Mouse (Mus musculus): ENCODE measurements at regions not wholly inside any gene's neighbourhood (a gene's known extent, or its start where the extent isn't known, plus 50 kb on each side); places are given as distances from the start of the nearest gene placed in this dataset.

DNA sequence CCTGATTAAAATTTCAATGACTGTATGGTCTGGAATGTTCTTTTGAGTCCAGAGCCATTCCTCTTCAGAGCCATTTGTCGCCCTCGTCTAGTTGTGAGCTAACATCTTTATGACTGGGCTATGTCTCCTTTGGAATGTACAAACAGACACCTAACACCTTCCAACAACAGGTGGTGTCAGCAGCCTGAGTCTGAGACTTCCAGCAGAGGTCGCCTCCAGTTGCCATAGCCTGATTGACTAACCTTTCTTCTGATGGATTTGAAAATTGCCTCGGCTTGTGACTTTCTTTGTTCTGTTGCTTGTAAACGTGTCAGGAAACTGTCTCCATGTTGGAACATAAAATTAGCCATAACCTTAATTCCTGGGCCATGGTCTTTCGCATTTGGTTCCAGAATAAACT is 284.8 kb upstream of the Hs6st1 start:
- TF ChIP-seq FLI1 (IDR thresholded peaks at IDR 0.05; ENCODE audit: low read length) (no peak), GATA1 (IDR thresholded peaks at IDR 0.05; ENCODE audit: borderline replicate concordance, low read length) (no peak)
- Histone ChIP-seq H3K27me3 (replicated peaks) (peaks cover 7% of the 10 kb centered on the region), H3K4me1 (no peaks in the 10 kb centered on the region; the same call in 1 of the 2 replicates), H3K4me3 (replicated peaks) (no peak overlapping the region), H3K9me3 (0 out of 2 replicates have a peak, but pooled peaks cover 3% of the 10 kb centered on the region), H3K36me3 (replicated peaks; ENCODE audit: low read length) (no peaks in the 10 kb centered on the region)

GRCm38 (mm10) chr1:35786241-35786640 is 282.0 kb upstream of the Hs6st1 start:
- Histone ChIP-seq H3K9me3 (0 out of 2 replicates have a peak, but pooled peaks cover 3% of the 10 kb centered on the region), H3K4me1 (no peaks in the 10 kb centered on the region; the same call in 1 of the 2 replicates), H3K36me3 (replicated peaks; ENCODE audit: low read length) (no peaks in the 10 kb centered on the region), H3K4me3 (replicated peaks) (no peak overlapping the region), H3K27me3 (replicated peaks) (peaks cover 7% of the 10 kb centered on the region)
- no peak for TF ChIP-seq FLI1 (IDR thresholded peaks at IDR 0.05; ENCODE audit: low read length)

GRCm38 (mm10) chr1:35786668-35787213 is 281.5 kb upstream of the Hs6st1 start:
- Histone ChIP-seq H3K27me3 (replicated peaks) (peaks cover 7% of the 10 kb centered on the region), H3K9me3 (0 out of 2 replicates have a peak, but pooled peaks cover 3% of the 10 kb centered on the region), H3K4me3 (replicated peaks) (no peak overlapping the region), H3K4me1 (no peaks in the 10 kb centered on the region; the same call in 1 of the 2 replicates), H3K36me3 (replicated peaks; ENCODE audit: low read length) (no peaks in the 10 kb centered on the region)
- TF ChIP-seq FLI1 (IDR thresholded peaks at IDR 0.05; ENCODE audit: low read length), result no peak
- TF ChIP-seq GATA1 (IDR thresholded peaks at IDR 0.05; ENCODE audit: borderline replicate concordance, low read length), result no peak

DNA sequence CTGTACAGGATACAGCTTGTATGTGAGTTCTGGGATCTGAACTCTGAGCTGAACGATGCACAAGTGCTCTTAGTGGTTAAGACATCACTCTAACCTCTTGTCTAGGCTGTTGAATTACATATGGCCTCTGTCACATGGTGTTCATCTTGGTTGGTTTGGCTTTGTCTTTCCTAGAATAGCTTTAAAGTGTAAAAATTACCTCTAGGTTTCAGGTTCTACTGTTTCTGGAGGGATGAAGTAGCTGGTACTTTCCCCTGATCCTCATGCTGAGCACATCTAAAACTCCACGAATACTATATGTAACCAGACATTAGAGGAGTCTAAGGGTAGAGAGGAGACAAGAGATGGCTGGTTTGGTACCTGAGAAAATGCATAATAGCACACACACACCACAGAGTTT is 271.1 kb upstream of the Hs6st1 start:
- no peaks in the 10 kb centered on the region for H3K4me1 ChIP-seq
- H3K9me3 ChIP-seq, result peaks cover 7% of the 10 kb centered on the region; the same call in 1 of the 2 replicates
- no peak overlapping the region for H3K4me3 ChIP-seq (replicated peaks)
- TF ChIP-seq FLI1 (IDR thresholded peaks at IDR 0.05; ENCODE audit: low read length) (no peak), GATA1 (IDR thresholded peaks at IDR 0.05; ENCODE audit: borderline replicate concordance, low read length) (no peak)
- no peaks in the 10 kb centered on the region for H3K36me3 ChIP-seq (replicated peaks; ENCODE audit: low read length)
- peaks cover 4% of the 10 kb centered on the region for H3K27me3 ChIP-seq (replicated peaks)

- Histone ChIP-seq H3K27me3 (replicated peaks) (peaks cover 4% of the 10 kb centered on the region), H3K4me1 (no peaks in the 10 kb centered on the region), H3K9me3 (peaks cover 12% of the 10 kb centered on the region; the same call in 1 of the 2 replicates), H3K4me3 (replicated peaks) (no peak overlapping the region), H3K36me3 (replicated peaks; ENCODE audit: low read length) (no peaks in the 10 kb centered on the region)
- TF ChIP-seq GATA1 (IDR thresholded peaks at IDR 0.05; ENCODE audit: borderline replicate concordance, low read length), result no peak
Observed at GRCm38 (mm10) chr1:35797526-35797925, 270.7 kb upstream of the Hs6st1 start.

GRCm38 (mm10) chr1:35805546-35805945 is 262.7 kb upstream of the Hs6st1 start:
- peaks cover 4% of the 10 kb centered on the region; the same call in 1 of the 2 replicates for H3K4me1 ChIP-seq
- H3K9me3 ChIP-seq, result peaks cover 22% of the 10 kb centered on the region
- H3K27me3 ChIP-seq (replicated peaks), result peaks cover 33% of the 10 kb centered on the region
- no peaks in the 10 kb centered on the region for H3K36me3 ChIP-seq (replicated peaks; ENCODE audit: low read length)
- TF ChIP-seq FLI1 (IDR thresholded peaks at IDR 0.05; ENCODE audit: low read length) (no peak), GATA1 (IDR thresholded peaks at IDR 0.05; ENCODE audit: borderline replicate concordance, low read length) (no peak)
- no peak overlapping the region for H3K4me3 ChIP-seq (replicated peaks)

DNA sequence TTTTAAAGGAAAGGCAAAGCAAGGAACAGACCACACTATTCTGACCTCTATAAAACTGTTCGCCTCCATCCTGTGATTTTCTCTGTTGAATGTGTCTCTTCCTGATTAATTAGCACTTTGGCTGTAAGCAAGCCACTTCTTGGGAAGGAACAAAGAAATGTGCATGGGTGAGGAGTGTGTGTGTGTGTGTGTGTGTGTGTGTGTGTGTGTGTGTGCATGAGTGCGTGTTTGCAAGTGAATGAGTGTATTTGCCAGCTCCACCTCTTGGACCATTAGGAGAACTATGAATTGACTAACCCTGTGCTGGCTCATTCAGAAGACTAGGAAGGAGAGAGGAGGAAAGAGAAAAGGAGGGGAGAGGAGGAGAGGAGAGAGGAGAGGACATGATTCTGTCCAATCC is 261.9 kb upstream of the Hs6st1 start:
- Histone ChIP-seq H3K4me3 (replicated peaks) (no peak overlapping the region), H3K9me3 (peaks cover 21% of the 10 kb centered on the region), H3K4me1 (peaks cover 6% of the 10 kb centered on the region; the same call in 1 of the 2 replicates), H3K36me3 (replicated peaks; ENCODE audit: low read length) (no peaks in the 10 kb centered on the region), H3K27me3 (replicated peaks) (peaks cover 37% of the 10 kb centered on the region)
- TF ChIP-seq GATA1 (IDR thresholded peaks at IDR 0.05; ENCODE audit: borderline replicate concordance, low read length) (no peak), FLI1 (IDR thresholded peaks at IDR 0.05; ENCODE audit: low read length) (no peak)

GRCm38 (mm10) chr1:35806731-35807130 is 261.5 kb upstream of the Hs6st1 start:
- Histone ChIP-seq H3K27me3 (replicated peaks) (peaks cover 41% of the 10 kb centered on the region), H3K4me1 (peaks cover 6% of the 10 kb centered on the region; the same call in 1 of the 2 replicates), H3K4me3 (replicated peaks) (no peak overlapping the region), H3K36me3 (replicated peaks; ENCODE audit: low read length) (no peaks in the 10 kb centered on the region), H3K9me3 (peaks cover 17% of the 10 kb centered on the region)
- TF ChIP-seq GATA1 (IDR thresholded peaks at IDR 0.05; ENCODE audit: borderline replicate concordance, low read length) (no peak), FLI1 (IDR thresholded peaks at IDR 0.05; ENCODE audit: low read length) (no peak)

DNA sequence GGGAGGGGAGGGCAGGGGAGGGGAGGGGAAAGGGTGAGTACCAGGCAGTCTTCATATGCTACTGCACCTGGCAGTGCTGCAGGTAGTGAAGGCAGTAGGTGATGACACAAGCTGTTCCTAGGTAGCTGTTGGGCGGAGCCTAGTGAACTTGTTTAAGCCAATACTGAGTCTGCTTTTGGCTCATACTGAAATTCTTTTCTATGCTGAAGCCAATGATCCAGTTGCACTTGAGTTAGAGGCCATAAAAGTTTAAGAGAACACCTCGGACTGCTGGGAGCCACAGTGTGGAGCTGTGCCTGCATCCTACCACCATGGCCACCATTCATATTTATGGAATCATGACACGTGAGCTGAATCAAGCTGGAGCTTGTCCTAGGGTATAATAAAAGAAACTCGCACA is 259.3 kb upstream of the Hs6st1 start:
- H3K4me1 ChIP-seq, result peaks cover 10% of the 10 kb centered on the region
- H3K27me3 ChIP-seq (replicated peaks), result peaks cover 44% of the 10 kb centered on the region
- 0 out of 2 replicates have a peak, but pooled peaks cover 3% of the 10 kb centered on the region for H3K9me3 ChIP-seq
- no peak overlapping the region for H3K4me3 ChIP-seq (replicated peaks)
- no peak for TF ChIP-seq GATA1 (IDR thresholded peaks at IDR 0.05; ENCODE audit: borderline replicate concordance, low read length)
- no peaks in the 10 kb centered on the region for H3K36me3 ChIP-seq (replicated peaks; ENCODE audit: low read length)

- Histone ChIP-seq H3K36me3 (replicated peaks; ENCODE audit: low read length) (no peaks in the 10 kb centered on the region), H3K9me3 (0 out of 2 replicates have a peak, but pooled peaks cover 3% of the 10 kb centered on the region), H3K27me3 (replicated peaks) (peaks cover 42% of the 10 kb centered on the region), H3K4me1 (peaks cover 11% of the 10 kb centered on the region), H3K4me3 (replicated peaks) (no peak overlapping the region)
- TF ChIP-seq FLI1 (IDR thresholded peaks at IDR 0.05; ENCODE audit: low read length) (no peak), GATA1 (IDR thresholded peaks at IDR 0.05; ENCODE audit: borderline replicate concordance, low read length) (no peak)
Observed at GRCm38 (mm10) chr1:35809341-35809740, 258.9 kb upstream of the Hs6st1 start.

Data from megakaryocyte, embryonic 14.5 days (primary cell).